Mouse (Mus musculus): ENCODE results near the gene Myo1b.

Myo1b gene

DNA sequence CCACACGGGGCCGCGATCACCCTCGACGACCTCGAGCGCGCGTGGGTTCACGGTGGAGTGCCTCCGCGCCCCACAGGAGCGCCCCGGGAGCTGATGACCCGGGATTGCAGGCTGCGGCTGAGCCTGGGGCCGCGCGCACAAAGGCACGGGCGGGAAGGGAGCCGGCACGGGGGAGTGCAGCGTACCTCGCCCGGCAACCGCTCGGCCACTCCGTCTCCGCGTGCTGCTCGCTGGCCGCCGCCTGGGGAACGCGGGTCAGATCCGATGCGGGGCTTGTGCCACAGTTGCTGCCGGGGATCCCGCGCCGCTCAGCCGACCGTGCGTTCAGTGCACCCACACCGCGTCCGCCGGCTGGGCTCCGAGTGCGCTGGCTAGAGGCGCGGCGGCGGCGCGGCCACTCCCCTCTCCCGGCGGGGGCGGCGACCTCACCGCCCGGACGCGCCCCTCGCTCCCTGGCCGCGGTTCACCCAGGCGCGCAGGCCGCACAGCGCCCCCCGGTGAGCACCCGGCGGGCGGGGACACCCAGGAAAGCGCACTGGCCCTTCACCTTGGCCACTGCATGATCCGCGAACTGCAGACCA, at the start of gene Myo1b:
Myo1b (minus strand) TSS at position 496 of the 581 bp plus-strand sequence.
- DNase-seq (ENCODE audit: low spot score in 2 of 2): no peak

DNA sequence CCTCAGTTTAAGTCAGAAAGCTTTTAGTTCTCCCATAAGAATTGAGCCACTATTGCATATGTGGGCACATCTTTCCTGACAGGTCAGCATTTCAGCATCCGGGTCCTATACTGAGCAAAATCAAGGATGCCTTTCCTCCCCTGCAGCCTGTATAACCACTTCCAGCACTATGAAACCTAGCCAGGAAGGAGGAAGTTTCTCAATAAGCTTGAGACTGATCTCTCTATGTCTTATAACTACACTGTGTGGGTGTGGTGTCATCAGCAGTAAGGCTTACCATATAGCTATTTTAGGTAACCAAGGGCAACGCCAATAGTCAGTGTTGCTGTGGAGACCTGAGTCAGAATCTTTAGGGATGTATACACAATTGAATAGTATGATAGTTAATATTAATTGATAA, 48.8 kb upstream of the Myo1b start:
- no peak for DNase-seq (ENCODE audit: low spot score in 2 of 2)

DNA sequence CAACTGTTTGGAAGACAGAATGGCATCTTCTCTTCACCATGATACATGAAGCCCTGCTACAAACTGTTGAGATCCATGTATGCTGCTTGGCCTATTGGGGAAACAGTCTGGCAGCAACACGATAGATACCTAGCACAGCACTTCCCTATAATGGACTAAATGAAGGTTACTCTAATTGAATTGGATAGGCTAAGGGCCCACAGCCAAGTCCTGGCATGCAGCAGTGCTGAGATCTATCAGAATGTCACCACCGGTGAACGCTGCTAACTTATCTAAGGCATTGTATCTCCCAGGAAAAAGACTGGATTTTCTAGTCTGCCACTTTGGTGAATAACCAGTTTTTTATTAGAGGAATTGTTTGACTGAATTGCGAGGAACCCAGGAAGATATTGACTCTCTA, 31.2 kb upstream of the Myo1b start:
- DNase-seq (ENCODE audit: low spot score in 2 of 2): no peak

DNA sequence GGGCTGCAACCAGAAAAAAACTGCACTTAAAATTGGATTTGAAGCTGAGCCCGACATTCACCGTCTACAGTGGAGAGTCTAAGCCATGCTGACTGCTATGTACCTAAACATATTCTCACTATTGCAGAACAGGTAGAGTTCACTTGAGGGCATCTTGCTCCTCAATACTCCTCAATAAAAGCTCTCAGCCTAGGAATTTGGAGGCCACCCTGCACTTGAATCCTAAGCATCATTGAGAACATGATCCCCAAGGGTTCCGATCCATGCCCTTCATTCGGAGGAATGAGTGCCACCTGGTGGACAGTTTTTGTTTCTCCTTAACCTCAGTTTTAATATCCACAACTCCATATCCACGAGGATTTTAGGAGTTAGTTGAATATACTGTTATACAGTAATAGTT, 28.9 kb upstream of the Myo1b start:
- peak in 1 of 2 experiments; percentile 39 for DNase-seq (ENCODE audit: low spot score in 2 of 2)

DNA sequence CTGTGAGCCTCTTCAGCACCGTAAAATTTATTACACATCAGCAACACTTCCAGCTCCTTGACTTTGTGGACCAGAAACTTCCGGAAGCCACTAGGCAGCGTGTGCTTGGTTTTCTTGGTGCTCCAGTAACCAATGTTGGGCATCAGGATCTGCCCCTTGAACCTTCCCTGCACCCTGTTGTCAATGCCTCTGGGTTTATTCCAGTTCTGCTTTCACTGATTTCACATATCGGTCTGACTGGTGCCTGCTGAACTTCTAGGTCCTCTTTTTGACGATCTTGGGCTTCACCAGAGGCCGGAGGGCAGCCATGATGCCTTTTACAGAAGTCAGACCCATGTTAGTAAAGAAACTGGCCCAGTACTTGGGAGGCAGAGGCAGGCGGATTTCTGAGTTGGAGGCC, 22.5 kb upstream of the Myo1b start:
- DNase-seq (ENCODE audit: low spot score in 2 of 2): no peak

DNA sequence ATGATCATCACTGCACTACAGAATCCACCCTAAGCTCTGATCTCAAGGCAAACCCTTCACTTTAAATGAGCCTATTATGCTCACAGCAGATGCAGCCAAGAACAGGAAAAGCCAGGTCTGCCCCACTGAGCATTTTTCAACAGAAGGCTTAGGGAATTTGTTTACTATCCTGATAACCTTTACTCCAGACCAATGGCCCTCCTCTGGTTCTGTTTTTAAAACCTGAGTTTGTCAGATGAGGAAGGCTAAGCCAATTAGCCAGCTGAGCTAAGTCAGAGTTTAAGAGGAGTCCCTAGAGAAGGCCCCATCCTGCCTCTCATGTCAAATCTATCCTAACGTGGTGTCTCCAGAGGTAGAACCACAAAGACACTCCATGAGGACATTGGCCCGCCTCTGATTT, 19.1 kb upstream of the Myo1b start:
- no peak for DNase-seq (ENCODE audit: low spot score in 2 of 2)

DNA sequence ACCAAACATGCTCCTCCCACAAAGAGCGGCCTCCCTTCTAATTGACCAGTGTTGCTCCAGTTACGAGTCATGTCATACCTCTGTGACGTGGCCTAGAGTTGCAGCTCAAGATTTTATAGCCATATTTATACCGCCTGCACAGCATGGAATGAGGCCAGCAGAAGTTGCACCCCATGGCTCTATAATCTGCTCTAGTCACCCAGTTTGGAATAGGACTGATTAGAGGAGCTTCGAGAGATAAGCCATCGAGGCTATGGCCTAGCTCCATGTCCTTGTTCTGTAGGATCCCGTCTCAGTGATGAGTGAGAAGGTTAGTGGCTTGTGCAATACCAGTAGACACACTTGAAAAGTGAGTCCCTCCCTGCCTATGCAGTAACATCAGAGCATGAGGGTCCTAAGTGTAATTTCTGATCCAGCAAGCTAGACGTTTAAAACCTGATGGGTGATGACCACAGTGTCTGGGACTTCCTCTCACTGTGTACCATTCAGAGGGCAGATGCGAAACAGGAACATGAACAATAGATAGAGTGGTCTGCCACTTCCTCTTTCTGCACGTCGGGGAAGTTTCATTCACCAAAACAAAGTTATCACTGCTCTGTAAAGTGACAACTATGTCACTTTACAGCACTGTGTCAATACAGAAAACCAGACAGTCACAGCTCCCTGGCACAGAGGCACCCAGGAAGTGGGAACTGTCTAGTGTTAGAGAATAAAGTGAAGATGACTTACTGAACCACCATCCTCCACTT, 18.5 kb upstream of the Myo1b start:
- DNase-seq (ENCODE audit: low spot score in 2 of 2): no peak

DNA sequence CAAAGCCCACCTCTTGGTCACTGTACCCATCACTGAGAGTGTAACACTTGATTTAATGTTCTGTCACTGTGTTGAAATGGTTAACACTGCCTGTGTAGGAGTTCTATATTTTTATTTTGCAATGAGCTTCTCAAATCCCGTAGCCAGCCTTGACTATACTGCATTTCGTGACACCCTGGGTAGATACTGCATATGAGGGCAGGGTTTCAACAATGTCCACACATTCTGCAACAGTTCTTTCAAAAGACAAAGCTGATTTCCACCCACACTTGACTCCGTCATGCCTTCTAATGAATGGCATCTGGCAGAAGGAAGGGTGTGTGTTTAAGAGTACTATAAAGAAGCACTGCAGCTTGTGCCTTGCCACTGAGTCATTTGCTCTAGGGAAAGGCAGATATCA, 17.0 kb upstream of the Myo1b start:
- no peak for DNase-seq (ENCODE audit: low spot score in 2 of 2)

DNA sequence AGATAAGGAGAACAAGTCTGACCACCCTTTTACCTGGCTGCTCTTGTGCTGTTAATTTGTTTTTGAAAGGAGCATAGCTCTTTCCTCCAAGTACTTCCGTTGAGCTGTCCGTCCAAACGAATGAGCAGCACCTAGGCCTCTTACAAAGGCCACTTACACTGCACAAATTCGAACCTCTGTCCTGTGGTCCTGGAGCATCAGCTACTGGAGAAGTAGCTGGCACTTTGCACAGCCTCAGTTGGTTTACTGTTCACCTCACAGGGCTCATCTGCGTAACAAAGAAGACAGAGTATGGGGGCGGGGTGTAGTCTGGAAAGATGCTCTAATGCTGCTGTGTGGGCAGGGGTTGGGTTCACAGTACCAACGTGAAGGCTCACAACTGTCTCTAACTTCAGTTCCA, 15.7 kb upstream of the Myo1b start:
- DNase-seq (ENCODE audit: low spot score in 2 of 2): no peak

DNA sequence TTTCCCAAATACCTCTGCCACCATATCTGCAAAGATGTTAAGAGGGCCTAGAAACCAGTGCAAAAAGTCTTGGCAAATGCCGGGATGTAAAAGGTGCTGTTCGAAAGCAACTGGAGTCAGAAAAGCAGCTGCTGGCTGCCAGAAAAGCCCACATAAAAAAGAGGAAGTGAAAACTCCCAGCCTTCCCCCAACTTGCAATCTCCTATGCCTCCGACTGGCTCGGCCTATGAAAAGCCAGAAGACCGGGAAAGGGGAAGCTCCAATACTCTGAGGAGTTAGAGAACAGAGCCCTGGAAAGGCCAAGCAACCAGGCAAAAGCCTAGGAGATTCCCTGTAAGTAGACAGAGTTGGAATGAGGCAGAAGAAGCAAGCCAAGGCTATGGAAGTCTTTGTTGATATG, 14.7 kb upstream of the Myo1b start:
- DNase-seq (ENCODE audit: low spot score in 2 of 2): no peak

DNA sequence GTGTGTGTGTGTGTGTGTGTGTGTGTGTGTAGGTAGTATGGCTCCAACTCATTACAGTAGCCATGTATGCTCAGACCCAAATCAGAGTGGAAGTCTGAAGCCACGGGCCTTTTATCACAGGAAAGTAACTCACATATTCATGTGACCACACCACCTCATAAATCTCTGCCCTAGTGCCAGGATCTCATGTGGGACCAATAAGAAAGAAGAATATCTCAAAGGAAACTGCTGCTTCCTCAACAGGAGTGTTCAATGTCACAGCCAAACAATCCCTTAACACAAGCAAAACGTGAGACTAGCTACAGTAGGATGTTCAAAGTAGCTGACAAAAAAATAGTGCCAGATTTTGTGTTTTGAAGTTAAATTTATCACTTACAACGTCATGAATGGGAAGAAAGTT, 13.7 kb upstream of the Myo1b start:
- DNase-seq (ENCODE audit: low spot score in 2 of 2): no peak

DNA sequence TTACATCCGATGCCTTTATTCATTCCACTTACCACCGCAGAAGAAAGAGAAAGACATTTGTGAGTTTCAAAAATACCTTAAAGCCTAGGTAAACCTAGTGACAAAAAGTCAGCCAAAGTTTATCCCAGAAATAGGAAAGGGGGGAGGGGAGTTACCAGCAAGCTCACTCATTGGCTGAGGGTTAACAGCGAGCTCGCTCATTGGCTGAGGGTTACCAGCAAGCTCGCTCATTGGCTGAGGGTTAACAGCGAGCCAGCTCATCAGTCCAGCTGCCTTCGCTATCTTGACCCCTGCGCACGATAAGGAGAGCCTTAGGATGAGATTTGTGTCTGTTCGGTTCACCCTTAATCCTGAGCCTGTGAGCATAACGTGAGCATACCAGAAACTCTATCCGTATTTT, 6.9 kb upstream of the Myo1b start:
- DNase-seq (ENCODE audit: low spot score in 2 of 2): no peak

DNA sequence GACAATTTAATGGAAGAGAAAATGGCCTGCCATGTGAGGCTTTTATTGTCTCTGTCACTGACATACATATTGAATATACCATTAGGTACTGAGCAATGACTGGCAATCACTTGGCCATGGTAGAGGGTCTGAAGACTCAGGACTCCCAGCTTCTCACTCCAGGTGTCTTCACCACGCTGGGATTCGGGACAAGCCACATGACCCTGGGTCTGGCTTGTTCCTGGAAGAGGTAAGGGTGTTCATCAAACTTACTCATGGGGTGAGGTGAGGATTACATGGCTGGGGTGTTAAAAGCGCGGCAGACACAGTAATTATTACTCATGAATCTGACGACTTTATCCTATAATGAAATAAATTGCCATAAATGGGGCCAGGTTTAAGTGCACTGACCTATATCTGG, 405 bp upstream of the Myo1b start:
- no peak for DNase-seq (ENCODE audit: low spot score in 2 of 2)

DNA sequence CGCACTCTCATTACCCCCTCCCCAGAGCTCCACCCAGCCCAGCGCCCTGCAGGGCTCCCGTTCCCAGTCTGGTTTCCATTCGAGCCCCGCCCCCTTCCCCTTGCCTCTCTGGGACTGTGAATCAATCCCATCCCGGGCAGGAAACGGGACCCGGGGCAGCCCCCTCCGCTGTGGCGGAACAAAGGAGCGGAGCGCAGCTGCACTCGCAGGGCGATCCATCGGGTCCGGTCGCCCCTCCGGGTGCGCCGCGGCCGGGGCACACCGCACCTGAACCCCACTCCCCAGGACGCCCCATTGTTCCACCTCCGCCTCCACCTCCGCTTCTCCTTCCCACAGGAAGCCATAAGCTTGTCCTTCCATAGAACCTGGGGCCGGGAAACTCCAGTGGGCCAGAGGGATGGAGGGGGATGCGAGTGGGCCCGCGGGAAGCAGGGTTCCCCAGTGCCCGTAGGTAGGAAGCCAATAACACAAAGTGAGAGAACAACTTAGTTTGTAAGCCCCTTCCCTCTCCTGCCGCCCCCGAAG, 758 bp downstream of the Myo1b start:
- peak in 1 of 2 experiments; percentile 19 for DNase-seq (ENCODE audit: low spot score in 2 of 2)

DNA sequence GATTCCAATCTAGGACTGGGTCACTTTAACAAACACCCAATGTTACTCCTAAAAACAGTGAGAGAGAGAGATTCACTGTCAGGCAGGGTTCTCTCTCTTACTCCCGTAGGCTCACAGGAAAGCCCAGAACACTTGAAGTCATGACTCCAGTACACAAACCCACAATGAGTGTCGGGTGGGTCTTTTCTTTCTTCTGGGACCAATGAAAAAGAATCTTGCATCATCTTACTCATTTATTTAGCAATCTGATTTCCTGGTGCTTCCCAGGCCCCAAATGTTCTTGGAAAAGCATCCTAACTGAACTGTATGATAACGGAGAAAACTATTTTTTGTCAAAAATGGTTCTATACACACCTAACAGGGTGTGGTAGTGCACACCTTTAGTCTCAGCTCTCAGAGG, 1.8 kb downstream of the Myo1b start:
- DNase-seq (ENCODE audit: low spot score in 2 of 2): no peak

DNA sequence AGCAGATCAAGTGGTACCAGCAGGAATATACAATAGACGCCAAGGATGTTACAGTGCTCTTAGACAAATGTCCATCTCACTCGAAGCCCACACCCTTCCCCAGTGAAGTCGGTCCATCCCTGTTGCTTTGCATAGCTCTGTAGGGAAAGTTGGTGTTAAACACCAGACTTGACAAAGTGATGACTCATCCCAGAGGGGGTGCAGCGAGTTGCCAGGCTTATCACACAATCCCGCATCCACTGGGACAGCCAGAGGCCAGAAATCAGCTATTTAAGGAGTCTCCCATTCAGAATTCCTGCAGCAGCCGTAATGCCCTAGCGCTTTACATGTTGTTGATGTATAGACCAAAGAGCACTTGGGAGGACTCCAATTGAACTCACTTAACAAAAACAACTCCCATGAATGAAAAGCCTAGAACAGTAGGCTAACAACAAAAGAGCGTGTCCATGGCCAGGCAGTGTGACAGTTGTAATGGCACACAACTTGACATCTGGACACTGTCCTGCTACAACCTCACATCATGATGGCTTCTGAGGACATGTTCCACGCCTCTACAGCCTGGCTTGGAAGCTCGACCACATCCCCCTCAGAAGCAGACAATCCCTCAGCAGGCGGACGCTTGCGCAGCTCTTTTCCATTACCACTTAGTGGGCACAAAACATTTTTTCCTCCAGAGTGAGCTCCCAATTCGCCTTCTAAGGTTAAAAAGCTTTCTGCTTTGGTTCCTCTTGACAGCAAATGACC, 2.6 kb downstream of the Myo1b start:
- no peak for DNase-seq (ENCODE audit: low spot score in 2 of 2)

DNA sequence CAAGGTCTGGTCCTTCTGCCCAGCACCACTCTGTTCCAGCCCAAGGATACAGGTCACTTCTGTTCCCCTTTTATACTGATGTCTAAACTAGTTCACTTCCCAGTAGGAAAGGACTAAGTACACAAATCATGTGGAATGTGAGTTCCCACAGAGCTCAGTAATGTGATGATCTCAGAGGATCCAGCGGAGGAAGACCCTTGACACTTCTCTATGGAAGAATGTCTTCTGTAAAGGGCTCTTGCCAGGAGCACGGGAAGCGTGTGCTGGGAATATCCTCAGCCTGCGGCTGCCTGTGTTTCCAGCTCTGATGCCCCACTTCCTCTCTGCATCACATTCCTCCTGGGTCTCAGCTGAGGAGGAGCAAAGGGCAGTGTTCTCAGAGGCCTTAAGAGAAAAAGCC, 4.5 kb downstream of the Myo1b start:
- no peak for DNase-seq (ENCODE audit: low spot score in 2 of 2)

DNA sequence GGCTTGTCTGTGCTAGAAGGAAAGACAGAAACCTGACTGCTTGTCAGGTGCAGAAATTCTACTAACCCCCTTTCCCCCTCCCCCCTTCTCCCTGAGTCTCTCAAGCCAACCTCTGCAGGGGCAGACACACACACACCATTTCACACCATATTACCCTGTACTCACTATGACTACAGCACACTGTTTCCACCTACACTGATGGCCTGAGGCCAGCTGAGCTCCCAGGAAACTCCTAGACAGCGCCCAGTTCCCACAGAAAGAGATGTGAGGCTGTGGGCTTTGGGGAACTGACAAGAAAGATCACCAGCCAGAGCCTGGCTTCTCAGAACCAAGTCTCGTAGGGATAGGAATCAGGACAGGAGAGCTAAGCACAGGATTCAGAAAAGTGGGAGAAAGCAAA, 6.7 kb downstream of the Myo1b start:
- DNase-seq (ENCODE audit: low spot score in 2 of 2): peak in 1 of 2 experiments; percentile 35

DNA sequence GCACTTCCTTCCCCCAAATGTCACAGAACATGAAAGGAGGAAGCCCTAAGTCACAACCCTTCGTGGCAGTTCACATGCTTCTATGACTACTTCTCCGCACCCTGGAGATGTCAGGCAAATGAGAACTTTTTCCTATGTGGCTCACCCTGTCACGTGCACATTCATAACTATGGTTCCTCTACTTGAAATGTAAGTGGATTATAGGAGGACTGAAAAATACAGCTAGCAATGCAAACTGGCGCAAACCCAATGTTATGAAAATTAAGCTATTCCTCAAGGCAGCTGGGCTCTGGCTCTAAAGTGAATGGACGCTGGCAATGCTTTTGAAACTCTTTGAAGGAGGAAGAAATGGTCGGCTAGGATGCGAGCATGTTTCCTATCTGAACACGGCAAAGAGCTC, 8.1 kb downstream of the Myo1b start:
- no peak for DNase-seq (ENCODE audit: low spot score in 2 of 2)

DNA sequence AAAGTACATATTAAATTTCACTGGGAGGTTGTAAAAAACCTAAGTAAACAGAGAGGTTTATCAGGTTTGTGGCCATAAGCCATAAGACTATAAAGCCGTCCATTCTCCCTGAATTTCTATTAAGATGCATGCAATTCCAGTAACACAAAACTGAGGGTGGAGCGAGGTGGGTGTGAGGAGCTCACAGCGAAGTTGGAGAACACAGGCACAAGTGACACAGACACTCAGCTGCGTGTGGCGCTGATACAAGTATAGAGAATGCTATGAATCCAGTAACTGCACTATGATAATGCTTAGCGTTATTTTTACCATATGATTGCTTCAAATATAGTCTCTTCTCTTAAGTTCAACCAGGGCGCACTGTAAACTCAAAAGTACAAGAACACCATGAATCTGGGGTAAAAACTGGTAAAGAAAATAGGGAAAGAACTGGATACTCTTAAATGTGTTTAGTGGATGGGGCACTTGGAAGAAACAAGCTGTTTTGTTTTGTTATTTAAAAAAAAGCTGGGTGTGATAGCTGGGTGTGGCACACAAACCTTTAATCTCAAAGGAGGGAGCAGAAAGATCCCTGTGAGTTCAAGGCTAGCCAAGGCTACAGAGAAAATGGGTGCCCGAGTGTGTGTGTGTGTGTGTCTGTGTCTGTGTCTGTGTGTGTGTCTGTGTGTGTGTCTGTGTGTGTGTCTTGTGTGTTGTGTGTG, 9.5 kb downstream of the Myo1b start:
- DNase-seq (ENCODE audit: low spot score in 2 of 2): no peak

DNA sequence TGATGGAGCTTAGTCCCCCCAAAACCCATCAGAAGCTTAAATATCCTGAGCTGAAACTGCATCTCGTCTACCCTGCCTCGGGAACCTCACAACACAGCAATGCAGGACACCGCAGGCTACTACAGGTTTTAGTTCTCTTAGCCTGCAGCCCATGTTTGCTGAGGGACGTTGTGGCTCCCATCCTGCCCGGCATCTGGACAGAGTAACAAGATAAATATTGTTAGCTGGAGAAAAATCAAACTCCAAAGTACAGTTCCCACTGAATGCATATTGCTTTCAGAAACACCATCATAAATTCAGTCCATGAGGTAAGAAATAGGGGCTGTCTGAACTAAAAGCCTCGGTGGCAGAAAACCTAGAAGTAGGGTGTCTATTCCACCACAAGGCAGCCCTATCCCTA, 10.8 kb downstream of the Myo1b start:
- no peak for DNase-seq (ENCODE audit: low spot score in 2 of 2)

DNA sequence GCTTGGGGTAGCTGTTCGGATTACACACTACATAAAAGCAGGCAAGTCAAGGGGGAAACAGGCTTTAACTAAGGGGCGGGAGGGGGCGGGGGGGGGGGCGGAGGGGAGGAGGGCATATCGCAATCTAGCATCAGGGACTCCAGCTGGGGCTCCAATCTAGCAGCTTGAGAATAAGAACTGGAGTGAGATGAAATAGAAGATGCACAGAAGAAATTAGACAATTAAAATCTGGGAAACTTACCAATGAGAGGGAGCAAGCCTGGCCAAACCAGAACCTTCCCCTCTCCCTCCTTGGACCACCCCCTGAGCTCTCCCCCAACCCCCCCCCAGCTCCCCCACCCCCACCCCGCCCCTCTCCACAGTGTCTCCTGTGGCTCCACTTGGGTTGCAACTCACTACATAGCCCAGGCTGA, 18.7 kb downstream of the Myo1b start:
- no peak for DNase-seq (ENCODE audit: low spot score in 2 of 2)

Measured in left cerebral cortex, adult 9 months (tissue).